Mouse (Mus musculus) thymus, postnatal 0 days (tissue): ENCODE data around the gene Hoxa6. TPM values are rescaled to one million over a fixed set of nuclear protein-coding genes. Genes with fewer than 3 reads are reported as not detected.

Experiments
- DNase-seq: peaks from one replicate; pipeline ENCODE4 v3.0.0-alpha.2; 2015; ENCODE audit warnings: low spot score
- polyA plus RNA-seq: library from polyadenylated mRNA; unstranded; fragments of >200 nt; fragmentation: Nextera tagmentation; extraction: Ambion mirVana; gene quantifications from 2 replicates; pipeline ENCODE4 v1.2.1, GENCODE M21; 2015

The Hoxa6 gene
- polyA plus RNA-seq, 1 experiment from 2014 or later, result not detected

DNA sequence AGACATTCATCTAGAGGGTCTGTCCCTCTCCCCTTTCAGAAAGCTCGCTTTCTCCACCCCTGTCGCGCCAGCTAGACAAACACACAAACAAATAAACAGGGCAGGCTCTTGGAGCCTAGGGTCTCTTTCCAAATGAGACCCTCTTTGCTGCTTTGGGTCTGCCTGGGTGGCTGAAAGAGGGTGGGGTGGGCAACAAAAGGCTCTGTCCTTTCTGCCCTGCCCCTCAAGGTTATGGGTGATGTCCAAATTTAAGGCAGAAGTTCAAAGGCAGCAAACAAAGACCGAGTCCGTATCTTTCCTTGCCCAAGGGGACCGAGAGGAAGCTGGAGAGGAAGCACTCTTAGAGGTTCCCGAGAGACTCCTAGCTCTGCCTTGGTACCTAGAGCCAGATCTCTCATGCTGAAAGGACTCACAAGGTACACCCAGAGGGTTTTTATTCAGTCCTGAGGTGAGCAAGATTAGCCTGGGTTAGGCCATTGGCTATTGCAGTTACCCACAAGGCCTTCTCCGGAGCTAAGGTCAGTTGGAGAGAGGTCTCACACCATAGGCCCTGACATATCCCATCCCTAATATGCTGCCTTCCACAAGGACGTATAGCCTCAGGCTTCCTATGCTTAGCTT, 32.6 kb upstream of the Hoxa6 start:
- no peak for DNase-seq

DNA sequence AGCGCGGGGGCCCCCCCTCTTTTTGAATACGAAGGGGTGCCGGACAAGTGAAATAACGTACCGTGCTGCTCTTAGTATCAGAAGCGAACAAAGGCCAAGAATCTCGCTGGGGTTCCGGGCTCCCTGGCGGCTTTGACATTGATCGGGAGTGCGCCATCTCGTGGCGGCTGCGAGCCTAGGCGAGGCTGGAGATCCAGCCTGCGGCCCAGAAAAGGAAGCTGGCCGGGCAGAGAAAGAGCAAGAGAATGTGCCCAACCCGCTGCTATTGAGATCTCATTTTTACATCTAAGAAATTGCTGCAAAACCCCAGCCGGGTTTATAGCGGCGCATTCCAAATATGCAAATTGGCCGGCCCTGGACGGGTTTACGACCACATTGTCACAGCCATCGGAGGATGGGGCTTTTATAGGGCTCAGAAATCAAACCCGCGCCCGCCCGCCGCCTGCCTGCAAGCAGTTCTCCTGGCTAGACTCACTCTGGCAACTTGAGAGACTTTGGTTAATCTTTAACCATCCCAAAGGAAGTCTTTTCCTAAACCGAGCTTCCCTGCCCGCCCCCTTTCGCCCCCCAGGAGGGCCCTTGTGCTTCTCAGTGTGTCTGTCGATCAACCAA, 32.0 kb upstream of the Hoxa6 start, which contains the start of gene Hoxa10:
Gene Hoxa10, minus strand, starts transcription at position 466 of the 612 bp plus-strand sequence.
- DNase-seq, result peak; percentile 74

DNA sequence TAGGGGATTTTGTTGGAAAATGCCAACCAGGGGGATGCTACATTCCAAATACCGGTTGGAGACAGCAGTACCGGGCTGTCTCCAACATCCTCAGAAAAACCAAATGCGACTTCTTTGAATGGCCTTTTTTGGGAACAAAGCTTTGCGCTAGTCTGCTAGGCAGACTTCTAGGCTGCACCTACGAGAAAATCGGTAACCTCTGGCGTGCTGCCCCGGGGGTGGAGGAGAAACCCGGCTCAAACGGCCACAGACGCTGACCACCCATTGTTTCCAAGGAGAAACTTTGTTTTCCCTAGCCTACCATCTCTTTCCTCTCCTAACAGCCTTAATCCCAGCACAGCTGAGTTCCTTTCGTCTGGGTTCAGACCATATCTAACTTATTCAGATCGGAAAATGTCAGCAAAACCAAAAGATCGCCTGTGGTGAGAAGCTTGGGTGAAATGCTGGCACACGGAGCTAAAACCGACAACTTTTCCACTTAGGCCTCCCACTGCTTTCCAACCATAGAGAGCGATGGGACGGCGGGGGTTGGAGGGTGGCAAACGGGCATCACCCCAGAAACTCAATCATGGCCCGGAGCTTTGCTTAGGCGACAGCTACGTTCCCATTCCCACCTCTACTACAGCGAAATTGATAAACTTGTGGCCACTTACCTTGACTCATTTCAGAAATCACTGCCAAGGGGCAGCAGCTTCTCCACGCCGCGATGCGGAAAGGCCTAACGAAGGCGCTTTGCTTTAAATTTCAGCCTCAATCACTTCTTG, 31.3 kb upstream of the Hoxa6 start:
- no peak for DNase-seq

DNA sequence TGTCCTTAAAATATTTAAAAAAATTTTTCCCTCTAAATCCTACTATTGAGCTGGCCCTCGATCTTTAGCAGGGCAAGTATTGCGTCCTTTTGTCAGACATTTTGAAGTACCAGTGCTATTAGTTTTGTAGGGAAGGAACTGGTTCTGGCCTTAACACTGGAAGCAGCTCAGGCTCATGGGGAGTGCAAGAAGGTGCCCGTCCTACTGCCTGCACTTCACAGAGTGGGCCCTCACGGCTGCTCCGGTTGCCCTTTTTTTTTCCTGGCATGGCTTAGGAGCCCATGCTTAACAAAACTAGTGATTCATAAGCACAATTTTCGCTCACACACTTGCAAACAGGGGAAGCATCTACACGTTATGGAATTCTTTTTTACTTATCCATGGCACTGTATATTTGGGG, 30.5 kb upstream of the Hoxa6 start:
- DNase-seq, result no peak

DNA sequence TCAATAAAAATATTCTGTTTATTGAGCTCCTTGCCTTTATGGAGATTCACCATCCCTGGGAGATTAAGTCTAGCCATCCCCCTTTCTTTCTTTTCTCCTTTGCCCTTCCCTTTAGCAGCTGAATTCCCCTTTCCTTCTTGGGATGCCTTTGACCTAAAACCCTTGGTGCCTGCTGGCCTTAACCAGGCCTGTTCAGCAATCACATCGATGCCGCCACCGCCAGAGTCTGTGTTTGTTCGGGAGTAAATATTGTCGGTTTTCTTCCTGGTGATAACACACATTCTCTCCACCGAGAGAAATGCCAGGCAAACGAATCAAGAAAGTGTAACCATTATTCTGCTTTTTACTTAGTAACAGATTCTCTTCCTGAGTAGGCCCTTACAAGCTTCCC, 29.6 kb upstream of the Hoxa6 start:
- DNase-seq, result no peak

DNA sequence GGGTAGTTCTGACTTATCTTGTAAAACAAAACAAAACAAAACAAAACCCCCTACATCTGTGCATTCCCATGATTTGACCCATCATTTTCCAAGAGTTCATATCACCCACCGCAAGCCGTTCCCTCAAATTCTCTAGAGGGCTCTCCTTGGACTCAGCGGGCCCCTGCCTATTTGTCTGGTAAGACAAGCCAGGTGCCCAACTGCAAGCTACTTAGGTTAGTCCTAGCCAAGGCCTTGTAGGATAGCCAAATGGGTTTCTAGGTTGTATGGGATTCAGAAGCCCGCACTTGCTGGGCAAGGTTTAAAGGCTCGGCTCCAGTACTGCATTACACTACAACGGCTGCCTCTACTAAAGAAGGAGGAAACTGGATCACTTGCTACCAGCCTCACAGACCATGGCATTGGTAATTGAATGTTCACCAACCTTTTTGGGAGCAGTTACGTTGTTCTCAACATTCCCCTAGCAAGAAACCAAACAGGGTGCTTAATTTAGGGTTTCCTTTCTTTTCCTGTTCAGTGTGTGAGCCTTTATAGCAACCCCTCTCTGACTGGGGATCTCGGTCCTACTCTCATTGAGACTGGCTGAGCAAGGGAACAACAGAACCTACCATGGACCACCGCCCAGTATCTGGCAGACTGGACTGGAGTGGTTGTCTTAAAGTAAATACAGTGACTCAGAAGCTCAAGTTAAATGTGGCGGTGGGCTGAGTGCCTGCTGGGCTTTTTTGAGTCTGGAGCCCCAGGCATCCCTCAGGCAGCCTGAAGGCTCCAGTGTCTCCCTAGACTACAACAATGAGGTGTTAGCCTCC, 29.0 kb upstream of the Hoxa6 start:
- no peak for DNase-seq

DNA sequence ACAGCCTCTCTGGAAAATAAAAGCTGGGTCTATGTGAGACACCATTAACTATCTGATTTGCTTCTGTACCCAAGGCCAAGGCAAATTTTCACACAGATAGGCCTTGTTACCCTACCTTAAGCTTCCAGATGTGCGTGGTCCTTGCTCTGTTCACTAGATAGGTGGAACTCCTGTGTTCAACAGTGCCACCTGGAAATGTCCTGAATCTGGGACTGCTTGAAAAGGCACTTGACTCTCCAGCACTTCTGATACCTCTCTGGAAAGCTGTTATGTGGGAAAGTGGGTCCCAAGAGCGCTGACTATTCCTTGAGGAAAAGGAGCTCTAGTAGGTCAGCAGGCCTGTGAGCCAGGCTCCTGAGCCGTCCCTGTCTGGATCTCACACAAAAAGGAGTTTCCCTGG, 28.3 kb upstream of the Hoxa6 start:
- no peak for DNase-seq

DNA sequence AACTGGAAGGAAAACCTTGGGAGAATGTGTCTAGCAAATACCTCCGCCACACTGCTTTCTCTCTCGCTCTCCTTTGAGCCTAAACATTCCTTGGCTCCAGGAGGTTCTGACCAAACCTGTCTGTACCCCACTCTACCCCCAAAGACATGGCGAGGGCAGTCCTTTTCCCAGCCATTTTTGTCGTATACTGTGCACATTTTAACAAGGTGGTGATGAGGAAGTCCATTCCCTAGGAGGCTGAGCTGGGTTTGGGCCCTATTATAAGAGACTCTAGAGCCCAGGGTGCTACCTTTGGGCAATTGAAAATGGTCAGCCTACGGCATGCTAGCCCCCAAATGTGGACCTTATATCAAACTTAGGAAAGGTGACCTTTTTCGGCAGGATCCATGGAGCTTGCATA, 27.3 kb upstream of the Hoxa6 start:
- no peak for DNase-seq

DNA sequence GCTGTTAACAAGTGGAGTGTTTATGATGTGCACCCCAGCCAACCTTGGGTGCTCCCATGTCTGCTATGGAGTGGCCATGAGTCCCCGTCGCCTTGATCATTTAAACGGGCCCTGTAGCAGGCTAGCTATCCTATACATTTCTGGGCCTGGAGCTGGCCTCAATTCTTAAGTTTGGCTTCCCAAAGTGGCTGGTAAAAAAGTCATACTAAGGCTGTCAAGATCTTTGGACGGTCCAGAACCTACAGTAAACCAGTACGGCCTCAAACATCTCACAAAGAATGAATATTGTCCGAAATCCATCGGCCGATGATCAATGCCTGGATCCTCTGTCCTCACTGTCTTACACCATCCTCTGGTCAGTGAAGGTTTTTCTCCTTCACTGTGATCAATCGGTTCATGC, 26.7 kb upstream of the Hoxa6 start:
- no peak for DNase-seq

DNA sequence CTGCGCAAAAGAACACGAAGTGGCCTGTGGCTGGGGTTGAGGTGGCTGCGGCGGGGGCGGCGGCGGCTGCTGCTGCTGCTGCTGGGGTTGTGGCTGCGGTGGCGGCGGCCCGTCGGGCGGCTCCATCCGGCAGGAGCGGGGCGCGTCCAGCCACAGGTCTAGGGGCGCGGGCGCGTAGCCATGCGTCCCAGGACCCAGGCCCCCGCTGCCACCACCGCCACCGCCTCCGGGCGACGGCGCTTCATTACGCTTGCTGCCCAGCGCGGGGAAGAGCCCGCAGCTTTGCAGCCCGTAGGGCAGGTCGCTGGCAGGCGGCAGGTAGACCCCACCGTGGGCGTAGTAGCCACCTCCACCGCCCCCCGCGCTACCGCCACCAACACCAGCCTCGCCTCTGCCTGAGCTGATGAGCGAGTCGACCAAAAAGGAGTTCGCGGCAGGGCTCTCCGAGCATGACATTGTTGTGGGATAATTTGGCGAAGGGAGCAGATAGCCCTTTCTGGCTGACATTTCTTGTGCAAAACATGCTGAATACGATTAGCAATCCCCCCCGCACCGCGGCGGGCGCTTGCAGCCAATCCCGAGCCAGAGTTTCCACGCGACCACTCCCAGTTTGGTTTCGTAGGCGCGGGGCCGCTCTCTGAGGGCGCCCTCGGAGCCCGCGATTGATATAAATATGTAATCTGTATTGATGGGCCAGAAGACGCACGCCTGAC, 26.1 kb upstream of the Hoxa6 start:
- DNase-seq, result no peak

DNA sequence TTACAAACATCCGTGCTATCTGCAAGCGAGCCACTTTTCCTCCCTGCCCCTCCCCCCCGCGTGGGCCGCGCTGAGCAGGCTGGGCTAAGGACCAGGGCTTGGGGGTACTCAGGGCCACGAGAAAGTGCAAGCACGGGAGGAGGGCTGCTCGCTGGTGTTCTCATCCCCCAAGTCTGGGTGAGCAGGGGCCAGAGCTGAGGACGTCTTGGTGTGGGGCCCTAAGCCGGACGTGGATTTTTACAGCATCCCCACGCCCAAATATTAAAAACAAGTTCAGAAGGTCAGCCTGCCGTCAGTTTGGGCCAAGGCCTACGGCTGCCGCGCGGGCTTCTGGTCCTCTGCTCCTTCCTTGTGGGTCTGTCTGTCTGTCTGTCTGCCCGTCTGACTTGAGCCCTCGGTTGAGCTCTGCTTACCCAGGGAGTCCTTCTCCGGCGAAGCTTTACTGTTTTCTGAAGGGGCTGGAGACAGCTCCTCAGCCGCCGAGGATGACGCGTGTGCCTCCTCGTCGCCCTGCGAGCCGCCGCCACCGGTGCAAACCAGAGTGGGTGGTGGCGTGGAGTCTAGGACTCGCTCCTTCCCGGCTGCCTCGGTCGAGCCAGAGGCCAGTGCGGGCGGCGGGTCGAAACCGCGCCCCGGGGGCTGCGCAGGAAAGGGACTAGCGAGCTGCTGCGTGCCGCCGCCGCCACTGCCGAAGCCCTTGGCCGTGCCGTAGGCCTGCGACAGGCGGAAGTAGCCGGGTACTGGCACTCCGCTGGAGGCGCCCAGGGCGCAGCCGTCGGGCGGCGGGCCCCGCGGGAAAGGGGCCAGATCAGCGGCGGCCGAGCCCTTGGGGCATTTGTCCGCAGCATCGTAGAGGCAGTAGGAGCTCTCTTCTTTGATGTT, 25.3 kb upstream of the Hoxa6 start:
- no peak for DNase-seq

DNA sequence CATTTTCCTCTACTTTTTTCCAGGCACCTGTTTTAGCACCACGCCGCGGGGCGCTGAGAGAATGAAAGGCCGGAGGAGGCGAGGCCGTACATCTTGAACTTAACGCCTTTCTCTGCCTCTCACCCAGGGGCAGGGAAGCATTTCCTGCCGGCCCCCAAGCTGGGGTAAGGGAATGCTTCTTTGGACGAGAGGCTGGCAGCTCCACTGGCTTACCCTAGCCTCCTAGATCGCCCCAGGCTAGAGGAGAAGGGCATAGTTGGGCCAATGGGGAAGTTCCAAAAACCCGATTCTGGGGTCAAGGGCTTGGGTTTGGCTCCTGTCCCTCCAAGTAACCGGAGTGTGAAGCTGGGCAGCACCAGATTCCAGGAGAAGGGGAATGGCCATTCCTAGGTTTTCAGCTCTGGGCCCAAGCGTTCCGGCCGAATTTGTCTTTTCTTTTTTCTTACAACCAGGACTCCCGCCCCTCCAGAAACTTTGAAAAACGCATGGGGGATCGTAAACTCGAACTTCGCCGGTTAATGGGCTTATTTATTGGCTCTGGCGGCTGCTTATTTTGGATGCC, 24.5 kb upstream of the Hoxa6 start:
- no peak for DNase-seq

DNA sequence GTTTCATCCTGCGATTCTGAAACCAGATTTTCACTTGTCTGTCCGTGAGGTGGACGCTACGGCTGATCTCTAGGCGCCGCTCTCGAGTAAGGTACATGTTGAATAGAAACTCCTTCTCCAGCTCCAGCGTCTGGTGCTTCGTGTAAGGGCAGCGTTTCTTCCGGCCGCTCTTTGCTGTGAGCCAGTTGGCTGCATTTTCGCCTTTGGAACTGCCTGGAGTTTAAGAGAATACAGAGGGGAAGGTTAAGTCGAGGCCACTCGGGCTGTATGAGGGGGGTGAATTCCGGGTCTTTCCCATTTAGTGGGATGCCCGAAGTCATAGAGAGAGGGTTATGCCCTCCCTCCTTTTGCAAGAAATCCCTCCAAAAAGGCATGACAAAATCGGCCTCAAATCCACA, 24.0 kb upstream of the Hoxa6 start:
- no peak for DNase-seq

DNA sequence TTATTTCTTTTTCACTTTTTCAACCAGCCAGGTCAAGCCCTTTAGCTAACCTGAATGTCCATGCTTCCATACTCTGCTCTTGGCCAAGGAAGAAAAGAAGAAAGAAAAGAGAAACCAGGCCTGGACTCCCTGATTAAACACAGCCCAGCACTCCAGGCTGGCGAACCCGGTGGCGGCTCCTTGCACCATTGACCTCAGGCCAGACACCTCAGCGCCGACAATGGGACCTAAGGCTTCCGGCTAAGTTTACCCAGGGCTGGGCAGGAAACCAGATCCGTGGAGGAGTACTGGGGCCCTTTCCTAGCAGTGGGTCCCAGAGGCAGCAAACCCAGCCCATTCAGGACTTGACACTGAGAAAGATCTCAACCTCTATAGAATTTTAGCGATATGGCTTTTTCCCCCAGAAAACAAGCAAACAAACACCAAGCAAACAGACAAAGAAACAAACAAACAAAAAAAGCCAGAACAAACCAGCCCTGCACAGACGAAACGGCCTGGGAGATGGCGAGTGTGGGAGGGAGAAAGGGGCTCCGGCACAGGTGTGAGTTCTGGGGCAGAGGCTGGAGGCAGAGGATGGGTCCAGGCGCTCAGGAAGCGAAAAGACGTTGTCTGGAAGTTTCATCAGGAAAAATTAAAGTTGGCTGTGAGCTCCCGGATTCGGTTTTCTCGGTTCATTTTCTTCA, 23.5 kb upstream of the Hoxa6 start:
- no peak for DNase-seq

DNA sequence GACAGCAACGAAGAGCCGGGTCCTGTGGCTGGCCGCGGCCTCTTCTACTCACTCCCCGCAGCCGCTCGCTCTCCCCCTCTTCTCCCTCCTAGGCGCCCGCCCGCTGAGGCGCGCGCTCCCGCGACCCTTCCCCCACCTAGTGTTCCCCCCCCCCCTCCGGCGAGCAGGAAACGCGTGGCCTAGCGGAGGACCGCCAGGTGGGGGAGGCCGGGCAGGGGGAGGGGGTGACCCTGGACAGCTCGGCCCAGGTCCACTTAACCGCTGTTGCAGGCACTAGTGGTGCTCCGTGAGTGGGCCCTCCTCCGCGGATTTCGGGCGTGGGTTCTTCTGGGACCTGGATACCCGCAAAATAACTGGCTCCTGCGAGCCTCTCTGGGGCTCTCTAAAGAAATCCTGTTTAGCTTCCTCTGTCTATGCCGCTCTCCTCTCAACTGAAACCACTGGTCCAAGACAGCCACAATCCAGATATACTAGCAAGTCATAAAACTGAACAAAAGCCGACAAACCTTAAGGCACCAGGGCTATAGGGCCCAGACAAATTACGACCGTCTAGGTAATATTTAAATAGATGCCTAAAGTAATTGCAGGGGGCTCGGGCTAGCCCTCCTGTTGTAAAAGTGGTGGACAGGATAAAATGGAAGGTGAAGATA, 22.1 kb upstream of the Hoxa6 start, which contains the start of gene Hoxa9:
Gene Hoxa9, minus strand, starts transcription at position 574 of the 650 bp plus-strand sequence.
- no peak for DNase-seq

DNA sequence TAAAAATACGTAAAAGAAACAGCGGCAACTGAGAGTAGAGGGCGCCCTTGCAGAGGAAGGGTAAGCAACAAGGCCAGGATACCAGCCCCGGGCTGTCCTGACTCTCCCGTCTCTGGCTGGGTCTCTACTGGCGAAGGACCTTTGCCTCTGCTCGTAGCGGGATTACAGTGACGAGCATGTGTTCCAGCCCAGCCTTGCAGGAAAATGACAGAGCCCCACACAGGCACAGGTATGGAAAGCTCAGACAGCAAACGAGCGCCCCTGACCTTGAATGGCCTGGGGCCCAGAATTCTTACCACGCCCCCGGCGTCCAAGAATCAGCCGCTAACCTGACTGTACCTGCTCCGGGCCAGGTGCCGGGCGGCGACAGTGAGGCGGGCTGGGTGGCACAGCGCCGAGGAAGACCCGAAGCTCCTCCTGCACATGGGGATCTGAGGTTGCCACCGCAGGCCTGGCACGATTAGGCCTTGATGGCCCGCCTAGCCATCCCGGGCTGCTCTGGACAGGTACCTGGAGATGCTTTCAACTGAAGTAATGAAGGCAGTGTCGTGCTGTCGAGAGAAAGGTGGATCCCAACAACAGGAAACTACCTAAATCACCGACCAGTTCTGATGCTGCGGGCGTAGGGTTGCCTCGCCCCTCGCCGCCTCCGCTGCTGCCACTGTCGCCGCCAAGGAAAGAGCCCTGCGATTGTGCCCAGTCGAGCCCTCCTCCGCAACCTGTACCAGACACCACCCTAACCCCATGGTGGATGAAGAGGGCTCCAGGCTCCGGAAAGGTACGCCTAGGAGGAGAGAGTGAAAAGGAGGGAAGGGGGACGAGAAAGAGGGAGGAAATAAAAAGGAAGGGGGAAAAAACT, 21.3 kb upstream of the Hoxa6 start:
- DNase-seq, result no peak
